Mouse (Mus musculus): ENCODE measurements at regions not wholly inside any gene's neighbourhood (a gene's known extent, or its start where the extent isn't known, plus 50 kb on each side); places are given as distances from the start of the nearest gene placed in this dataset.

DNA sequence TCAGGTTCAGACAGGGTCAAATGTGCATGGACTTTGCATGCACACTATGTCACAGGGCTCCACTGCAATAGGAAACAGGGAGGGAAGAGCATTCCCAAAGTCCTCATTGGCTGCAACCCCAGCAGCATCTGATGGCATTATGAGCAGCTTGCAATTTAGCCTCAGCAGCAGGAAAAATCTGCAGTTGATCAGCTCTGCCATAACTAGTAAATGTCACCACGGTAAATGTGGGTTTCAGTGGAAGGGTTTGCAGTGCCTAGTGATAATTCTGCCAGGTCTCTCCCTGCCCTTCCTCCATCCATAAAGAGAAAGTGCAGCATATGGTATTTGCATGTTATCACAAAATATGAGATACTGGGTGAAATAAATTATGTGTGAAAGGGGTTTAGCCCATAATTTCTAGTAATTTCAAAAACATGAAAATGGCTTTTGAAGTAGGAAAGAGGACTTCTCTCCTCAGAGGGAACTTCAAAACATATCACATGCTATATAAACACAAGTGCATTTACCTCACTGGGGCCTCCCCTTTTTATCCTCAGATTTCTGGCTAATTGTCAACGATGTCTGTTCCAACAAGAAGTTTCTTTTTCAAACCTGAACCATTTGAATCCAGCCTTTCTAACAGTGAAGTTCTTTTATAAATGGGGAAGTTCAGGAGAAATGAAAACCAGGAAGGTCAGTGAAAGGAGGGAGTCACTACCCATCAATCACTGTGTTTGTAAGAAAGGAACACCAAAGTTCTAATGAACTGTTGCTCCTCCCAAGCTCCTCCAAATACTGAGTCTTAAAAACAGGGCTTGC lies 303.5 kb downstream of the Meis1 start:
- no peak for DNase-seq

DNA sequence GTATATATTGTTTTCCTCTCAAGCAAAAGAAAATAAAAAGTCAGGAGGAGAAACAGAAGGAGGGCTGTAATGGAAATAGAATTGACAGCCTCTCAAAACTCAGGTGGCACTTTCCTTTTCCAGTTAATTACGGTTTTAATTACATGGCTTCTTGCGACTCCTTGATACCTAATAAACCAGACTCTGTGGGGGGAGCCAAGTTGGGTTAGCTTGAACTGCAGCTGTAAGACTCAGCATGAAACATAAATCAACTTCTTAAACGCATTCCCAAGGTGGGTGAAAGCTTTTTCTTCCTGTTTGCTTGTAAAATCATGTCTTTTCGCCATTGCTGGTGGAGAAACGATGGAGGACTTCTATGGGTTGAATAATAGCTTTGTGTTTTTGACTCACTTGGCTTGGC lies 304.4 kb downstream of the Meis1 start:
- DNase-seq, result no peak

DNA sequence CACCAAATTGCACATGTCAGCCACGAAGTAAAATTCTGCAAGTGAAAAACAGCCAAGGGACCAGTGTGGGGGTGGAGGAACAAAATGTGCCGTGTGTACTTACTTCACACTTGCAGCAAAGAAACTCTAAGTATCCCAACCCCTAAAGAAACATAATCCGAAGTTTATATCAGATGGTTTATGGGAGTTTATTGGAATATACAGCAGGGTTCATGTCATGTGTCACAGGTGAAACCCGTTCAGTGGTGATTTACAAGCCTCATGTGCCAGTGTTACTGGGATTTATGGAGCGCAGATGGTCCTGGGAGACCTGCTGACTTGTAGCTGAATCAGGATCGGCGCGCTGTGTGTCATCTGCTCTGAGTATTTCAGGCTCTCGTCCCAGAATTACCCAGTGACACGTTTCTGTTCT lies 306.1 kb downstream of the Meis1 start:
- DNase-seq, result no peak

DNA sequence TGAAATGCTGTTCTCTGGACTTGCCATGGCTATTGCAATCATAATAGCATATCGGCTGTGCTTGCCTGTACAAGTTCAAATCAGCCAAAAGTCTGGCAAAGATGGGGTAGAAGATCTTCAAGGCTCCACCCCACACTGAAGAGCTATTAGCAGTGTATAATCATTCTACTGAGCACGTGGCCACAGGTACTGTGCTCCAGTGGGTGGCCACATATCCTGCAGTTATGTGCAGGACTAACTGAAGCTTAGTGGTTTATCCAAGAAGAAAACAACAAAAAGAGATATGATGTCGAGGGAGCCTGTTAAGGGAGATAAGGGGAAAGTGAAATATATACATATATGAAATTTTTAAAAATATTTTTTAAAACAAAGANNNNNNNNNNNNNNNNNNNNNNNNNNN lies 309.2 kb downstream of the Meis1 start:
- DNase-seq, result no peak

DNA sequence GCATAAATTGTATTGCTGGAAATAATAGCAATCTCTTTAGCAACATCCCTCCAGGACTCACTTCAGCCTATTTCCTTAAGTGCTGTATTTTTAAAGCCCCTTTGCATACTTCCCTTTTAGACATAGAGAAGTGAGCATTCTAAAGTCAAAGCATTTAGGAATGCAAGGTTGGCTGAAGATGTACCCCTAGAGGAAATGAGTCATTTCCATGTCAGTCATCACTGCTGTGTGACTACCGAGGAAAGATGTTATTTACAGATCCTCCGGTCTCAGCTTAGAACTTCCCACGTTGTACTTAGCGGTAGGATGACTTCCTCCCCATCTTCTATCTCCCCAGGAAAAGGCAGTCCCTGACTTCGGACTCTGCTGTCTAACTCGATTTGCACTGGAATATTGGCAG lies 337.2 kb downstream of the Meis1 start:
- no peak for DNase-seq

DNA sequence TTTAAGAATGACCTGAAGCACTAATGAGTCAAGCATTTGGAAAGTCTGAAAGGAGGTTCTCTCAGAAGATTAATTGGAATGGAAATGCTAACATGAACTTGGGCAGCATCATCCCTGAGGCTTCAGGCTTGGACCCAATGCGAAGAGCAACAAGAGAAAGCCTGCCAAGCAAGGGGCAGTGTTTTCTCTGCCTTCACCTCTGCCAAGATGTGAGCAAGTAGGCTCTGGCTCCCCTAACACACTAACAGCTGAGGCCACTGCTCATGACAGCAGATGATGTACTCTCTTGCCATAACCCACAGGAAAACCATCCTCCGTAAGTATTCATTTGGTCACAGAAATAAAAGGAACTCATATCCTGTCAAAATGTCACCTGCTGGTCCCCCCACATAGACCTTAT lies 341.9 kb downstream of the Meis1 start:
- DNase-seq, result no peak

DNA sequence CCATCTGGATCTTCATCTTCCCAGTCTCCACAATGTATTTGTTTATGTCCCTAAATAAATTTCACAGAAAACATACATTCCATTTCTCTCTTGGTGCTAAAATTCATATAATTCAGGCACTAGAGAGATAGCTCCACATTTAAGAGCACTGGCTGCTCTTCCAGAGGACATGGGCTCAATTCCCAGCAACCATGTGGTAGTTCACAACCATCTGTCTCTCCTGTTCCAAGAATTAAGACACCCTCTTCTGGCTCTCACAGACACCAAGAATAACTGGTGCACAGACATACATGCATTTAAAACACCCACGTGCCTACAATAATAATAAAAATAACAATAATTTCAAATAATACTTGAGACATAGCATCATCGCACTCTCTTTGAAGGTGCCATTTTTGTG lies 347.8 kb downstream of the Meis1 start:
- DNase-seq, result no peak

DNA sequence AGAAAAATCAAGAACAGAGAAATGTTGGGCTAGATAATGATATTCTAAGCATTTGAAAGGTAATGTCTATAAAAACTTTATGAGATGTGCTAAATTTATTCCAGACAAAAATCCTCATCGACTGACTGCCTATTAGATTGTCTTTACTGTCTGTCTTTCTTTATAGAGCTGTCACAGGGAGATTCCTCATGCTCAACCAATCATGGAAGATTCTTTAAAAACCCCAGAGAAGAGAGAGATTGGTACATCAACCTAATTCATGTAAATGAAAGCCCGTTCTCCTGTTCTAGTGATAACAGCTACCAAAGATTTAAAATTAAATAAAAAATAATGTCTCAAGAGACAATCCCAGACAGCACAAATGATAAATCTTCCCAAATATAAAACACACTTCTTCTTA lies 349.5 kb downstream of the Meis1 start:
- DNase-seq, result no peak

DNA sequence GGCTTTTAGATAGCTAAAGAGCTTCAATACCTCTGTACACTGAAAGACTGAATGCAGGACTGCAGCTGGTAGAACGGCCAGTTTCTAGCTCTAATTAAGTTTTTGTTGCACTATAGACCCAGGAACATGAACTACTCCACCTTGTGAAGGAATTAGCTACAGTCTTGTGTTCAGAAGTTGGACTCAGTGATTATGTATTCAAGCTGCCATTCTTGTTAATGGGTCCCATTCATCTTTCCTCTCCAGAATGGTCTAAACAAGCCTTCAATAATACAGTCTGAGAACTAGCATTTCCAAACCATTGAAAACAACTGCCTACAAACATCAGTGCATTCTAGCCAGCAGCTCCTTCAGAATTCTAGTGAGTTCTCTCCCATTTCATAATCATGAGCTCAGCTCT lies 362.4 kb downstream of the Meis1 start:
- DNase-seq, result no peak

DNA sequence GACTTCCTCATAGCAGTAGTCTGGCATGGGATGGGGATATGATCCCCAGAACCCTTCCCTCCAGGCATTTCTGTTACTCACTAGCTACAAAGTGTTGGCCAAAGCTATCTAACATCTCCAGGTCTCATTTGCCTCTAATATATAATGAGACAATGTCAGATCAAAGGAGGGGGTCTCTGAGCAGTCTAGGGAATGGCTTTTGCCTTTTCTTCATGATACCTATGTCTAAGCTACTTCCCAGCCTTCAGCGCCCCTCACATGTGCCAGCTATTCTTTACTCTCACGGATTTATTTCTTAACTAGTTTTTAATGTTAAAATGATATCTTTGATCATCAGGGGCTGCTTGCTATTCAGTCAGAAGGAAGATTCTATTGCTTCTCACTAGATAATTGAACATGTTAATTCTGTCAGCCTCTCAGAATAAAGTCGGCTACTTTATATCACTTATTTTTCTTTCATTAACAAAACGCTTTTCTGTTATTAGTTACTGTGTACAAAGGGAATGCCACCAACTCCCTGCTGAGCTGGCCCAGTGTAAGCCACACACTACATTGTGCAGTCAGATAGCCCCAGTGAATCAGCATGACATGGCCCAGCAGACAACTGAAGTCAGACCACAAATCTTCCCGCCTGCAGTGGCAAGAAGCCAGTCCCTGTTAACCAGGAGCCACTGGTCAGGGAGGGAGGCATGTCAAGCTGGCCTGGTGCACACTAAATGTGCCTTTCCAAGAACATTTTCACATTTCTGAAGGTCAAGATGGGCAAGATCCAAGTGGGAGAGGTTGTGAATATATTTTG lies 386.6 kb downstream of the Meis1 start:
- no peak for DNase-seq

DNA sequence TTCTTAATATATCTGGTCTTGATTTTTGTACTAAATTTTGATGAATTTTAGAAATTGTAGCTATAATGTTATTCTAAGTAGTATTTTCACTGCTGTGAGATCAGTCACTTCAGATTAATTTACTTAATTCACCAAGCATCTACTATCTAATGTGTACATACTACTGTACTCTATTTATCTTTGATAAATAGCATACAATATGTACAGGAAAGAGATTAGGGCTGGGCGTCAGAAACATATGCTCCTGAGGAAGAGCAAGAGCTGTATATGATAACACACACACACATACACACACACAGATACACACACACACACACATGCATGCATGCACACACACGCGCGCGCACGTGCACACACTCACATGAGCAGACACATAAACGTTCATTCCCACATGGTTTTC lies 387.2 kb downstream of the Meis1 start:
- DNase-seq, result no peak

DNA sequence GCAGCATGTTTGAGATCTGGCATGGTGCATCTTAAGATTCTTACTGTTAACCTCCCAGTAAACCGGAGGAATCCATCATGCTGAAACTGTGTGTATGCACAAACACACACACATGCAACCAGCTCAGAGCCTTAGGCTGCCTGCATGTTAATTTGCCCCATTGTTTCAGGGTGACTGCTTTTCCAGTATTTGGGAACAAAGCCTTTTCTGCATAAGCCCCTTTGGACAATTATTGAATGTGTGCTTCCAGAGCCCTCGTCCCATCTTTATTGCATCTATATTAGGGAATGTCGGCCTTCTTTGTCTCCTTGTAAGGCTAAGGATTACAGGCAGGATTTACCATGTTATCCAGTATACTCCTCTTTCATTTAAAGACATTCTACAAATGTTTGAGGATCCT lies 397.0 kb downstream of the Meis1 start:
- DNase-seq, result no peak

DNA sequence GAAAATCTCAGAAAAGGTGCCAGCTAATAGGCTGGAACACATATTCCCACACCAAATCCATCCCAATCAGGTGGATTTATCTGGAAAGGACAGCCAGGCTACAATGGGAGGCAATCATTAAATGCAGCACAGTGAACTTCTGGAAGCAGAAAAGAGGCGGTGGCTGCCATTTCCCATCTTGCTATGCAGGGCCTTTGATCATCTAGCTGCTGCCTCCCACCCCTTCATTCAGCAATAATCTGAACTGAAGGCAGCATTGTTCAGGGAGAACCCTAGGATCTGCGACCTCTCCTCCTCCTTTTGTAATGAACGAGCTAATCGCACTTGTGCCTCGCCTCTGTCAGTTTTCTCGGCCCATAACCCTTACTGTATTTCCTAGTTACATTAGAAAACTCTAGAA lies 413.9 kb downstream of the Meis1 start:
- DNase-seq, result no peak

DNA sequence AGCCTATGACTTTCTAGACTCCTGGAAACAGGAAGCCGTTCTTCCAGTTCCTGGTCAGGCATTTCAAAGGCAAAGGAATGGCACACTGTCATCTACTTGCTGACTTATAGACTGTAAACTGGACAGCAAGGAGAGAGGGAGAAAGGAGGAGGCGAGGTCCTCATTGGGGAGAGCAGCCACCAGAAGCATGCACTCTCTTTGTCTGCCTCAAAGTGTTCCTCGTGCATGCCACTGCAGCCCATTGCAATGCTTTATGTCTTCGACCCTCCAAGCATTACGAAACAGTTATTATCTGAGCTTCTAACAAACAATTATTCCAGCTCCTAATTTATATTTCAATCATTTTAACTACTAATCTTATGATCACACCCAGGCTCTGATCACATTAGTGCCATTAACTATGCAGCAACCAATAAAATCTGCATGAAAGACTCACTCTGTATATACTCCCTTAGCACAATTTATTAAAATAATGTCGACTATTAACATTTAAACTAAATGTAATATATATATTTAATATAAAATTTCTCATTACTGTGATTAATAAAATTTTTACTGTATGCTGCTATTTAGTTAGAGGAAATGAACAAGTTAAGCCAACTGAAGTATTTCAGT lies 417.1 kb downstream of the Meis1 start:
- no peak for DNase-seq

DNA sequence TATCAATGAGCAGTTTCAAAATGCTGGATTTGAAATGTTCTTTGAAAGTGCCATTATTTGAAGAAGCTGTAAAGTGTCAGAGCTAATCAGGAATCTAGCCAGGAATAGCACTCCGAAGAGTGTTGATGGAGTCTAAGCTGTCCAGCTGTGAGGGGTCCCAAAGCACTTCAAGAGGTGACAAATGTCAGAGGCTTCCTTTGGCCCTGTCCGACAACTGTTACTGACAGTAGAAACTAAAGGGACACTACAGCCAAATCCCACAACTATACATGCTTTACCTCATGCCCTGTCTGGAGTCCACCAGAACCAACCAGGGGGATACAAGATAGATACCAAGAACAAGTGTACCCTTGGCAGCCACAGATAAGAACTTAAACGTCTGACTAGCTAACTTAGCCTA lies 420.4 kb downstream of the Meis1 start:
- no peak for DNase-seq

DNA sequence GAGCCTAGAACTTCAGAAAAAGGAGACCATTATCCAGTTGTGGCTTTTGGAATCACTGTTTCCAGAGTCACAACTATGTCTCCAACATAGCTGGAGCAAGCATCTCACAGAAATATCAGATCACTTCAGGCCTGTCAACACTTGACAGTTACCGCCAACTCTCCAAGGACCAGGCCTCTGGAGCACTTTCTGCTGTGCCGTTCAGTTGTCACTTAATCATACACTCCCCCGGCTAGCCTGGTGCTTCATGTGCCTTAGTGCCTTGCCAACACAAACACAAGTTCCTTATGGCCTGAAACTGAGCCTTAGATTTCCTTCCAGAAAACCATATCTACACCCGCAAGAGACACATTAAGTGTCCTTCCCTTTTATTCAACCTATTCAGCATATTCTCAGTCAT lies 421.8 kb downstream of the Meis1 start:
- no peak for DNase-seq

DNA sequence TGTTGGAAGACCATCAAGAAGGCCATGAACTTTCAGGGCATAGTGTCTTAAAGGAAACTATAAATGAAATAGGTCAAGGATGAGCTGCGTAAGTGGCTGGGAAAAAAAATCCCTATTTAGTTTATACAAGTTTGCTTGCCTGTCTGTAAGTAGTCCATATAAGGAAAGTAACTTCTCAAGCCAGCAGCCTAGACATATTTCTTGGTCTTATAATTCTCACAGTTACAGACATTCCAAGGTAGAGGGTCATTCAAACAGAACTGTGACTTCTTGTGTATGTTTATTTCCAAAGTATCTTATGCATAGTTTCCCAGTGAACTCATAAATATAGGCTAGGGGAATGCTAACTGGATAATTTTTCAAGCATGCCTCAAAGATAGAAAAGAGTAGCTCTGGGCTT lies 428.3 kb downstream of the Meis1 start:
- DNase-seq, result no peak

DNA sequence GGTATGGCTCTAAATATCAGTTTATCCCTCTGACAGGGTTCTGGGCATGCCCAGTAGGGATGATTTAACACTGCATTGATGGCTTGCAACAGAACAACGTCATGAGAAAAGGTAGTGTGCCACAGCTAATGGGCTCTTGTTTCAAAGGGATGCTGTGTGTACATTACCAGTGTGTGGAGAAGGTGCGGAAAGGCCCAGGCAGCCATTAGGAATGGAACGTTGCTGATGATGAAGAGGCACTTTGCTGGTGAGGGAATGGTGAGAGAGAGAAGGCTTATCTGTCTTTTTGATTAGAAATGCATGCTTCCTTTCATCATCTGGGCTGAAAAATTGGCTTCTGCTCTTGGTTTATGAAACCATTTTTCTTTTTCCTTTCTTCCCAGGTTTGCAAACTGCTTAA lies 432.3 kb downstream of the Meis1 start:
- no peak for DNase-seq

DNA sequence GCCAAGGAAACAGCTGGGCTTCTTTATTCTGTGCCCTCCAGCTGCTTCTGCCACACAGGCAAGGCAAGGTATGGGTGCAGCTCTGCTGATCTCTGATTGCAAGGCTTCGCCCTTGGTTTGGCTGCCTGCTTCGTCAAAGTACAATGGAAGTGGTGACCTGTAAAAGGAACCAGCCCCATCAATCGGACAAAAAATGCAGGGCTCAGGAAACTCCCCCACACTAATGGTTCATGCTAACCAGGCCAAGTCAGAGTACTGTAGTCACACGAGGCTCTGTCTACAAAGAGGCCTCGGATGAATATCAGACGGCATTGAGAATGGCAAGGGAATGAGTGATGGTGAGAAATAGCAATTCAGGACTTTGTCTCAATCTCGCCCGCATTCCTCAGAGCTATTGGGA lies 433.8 kb downstream of the Meis1 start:
- no peak for DNase-seq

DNA sequence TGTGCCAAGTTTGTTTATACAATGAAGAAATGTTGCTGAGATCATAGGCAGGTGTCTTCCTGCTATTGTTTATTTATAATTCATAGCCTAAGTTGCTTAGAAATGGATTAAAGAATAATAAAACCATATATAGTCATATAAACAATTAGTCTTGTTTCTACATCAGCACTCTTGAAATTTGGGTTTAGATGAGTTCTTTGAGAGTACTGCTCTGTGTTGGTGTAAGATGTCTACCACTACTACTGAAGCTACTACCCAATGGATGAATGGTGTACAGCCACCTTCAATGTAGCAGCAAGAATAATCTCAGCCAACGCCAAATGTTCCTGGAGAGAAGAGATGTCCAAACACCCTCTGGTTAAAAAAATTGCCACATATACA lies 436.0 kb downstream of the Meis1 start:
- DNase-seq, result no peak

DNA sequence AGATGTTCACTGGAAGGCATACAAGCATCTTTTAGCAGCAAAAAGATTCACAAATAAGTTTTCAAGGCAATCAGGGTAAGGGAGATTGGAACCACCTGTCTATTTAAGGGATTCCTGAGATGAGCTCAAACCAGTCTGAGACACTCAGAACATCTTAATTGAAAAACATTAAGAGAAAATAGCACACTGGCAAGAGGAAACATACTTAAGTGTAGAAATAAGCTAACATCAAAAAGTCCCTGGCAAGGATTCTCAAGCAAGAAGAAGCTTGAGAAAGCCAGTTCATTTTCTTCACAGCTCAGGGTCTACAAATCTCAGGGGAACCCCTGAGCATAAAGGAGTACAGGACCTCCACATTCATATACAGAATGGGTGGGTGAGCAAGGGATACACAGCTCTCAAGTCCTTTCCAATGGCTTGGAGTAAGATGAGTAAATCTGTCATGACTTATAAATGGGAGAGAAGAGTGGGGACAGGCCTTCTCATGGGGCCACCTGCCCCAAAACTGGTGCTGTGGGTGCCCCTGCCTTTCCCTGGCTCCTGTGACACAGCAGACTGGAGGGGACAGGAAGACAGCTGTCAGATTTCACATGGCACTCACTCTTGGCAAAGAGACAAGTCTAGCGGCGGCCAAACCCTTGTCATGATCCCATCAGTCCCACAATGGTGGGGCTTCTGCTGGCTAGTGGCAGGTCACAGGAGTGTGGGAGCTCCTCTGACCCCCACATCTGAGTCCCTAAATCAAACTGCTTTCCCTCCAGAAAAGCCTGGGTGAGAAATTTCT lies 436.6 kb downstream of the Meis1 start:
- DNase-seq, result no peak

DNA sequence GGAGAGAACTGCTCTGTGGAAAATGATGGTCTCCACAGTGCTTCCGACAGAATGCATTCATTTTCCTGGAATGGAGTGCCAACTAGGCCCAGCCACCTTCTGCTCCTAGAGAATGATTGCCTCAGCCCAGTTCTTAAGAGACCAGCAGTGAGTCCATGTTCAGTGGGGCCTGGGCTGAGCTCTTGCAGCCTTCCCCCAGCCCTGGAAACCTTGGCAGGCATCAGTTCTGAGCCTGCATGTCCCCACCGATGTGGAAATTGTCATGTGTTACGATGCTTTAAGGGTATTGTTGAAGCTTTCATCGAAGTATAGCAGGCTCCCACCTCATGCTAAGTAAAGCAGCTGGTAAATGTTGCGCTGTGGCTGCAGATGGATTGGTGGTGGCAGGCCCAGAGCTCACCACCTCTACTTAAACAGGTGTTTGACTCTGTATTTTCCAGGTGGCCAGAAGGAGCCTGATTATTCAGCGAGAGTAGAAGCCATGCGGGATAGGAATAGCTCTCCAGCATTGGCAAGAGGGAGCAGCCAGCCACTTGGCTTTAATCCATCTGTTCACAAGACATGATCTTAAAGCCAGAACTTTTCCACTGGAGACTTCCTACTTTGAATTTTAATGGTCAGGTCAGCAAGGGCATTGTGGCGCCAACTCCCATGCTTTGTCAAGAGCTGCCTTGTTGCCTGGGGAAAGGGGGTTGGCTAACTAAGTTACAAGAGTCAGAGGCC lies 437.5 kb downstream of the Meis1 start:
- no peak for DNase-seq

Measured in thymus, postnatal 25 days (tissue).